Mouse (Mus musculus) natural killer cell, adult 2 months (primary cell): ENCODE measurements around the gene Timm22.

Source experiments
- DNase-seq, 2 experiments: peaks; one replicate each; pipeline ENCODE4 v3.0.0; 2022; ENCODE audit warnings: low spot score in 2 of 2

Timm22 gene

DNA sequence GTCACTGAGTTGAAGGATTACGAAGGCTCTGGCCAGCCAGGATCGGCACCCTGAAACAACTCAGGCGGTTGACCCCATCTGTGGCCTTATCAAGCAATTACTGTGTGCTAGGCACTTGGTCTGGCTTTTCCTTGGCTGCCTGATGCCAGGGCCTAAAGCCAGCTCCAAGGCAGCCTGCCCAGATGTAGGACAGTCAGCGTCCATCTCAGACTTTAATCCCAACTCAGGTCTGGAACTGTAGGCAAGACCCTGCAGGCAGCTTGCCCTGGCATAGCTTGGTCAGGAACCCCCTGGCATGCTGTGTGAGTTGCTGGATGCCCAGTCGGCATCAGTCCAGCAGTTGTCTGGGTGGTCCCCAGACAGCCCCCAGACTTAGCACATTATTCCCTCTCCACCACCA, 29.3 kb downstream of the Timm22 start:
- no peak for DNase-seq

- no peak for DNase-seq
Observed at GRCm38 (mm10) chr11:76436864-76437437, 30.2 kb downstream of the Timm22 start.

DNA sequence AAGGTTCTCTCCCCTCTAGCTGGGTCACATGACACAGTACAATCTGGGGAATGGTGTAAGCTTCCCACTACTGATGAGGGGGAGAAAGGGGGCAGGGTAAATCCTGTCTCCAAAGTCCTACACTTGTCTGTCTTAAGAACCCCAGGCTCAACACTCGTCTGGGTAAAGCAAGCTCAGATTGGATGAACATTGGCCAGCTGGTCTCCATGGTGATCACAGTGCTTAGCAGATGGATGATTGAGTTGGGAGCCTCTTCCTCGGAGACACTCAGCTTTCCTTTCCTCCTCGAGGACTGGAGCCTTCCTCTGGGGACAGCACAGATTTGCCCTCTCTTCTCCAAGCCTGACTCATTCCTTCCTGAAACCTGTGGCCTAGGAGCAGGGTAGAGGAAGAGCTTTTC, 32.9 kb downstream of the Timm22 start:
- no peak for DNase-seq

- DNase-seq, result no peak
Observed at GRCm38 (mm10) chr11:76445459-76445858, 38.7 kb downstream of the Timm22 start.

DNA sequence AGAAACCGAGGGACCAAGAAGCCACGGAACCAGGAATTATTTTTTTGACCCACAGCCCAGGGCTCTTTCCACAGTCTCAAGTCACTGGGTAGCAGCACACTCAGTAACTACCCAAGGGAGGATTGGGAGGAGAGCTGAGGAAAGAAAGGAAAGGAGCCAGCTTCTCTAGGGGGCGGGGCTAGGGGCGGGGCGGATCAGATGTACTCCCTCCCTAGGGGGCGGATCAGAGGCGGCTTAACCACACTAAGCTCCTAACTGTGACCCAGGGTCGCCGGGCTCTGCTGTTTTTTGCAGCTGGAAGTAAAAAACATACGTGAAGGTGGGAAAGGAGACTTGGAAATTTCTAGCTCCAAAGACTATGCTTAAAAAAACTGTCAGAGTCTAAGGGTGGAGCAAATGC, 39.5 kb downstream of the Timm22 start:
- no peak for DNase-seq

DNA sequence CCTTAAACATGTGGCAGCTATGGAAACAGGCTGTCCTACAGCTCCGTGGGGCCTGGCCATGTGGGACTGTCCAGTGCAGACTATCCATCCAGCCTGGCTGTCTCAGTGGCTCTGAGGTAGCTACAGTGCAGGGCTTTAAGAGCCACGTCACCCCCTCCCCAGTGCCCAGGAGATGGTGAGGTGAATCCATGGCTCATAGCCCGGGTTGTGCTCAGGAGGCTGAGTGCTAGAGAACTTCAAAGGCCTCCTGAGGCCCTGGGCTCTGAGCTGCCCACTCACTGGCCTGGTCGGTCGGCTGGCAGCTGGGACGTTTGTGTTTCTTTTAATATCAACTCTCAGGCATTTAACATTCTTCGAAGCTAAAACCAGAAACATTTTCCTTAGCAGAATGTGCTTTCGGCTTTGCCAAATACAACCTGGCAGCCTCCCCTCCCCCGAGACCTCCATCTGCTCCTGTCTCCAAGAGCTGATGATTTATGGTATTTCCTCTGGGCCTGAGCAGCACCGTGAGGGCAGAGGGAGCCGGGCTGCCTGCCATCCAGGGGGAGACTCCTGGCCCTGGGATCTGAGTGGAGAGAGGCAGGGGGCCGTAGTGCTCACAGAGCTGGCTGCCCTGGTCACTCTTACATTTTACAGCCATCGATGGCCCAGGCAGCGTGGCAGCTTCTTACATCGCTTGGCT, 42.9 kb downstream of the Timm22 start:
- no peak for DNase-seq

DNA sequence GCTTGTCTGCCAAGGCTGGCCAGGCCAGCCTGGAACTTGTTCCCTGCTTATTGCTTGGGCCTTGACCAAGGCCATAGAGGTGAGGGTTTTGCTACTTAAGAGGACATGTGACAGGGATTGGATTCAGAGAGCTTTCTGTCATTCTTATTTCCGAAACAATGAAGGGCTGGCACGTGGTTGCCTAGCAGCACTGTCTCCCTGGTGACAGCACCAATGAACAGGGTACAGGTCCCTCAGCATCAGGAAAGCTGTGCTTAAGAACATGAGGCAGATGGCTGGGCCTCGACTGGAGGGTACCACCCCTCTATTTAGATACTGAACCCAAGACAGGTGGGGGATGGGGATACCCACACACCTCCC, 43.4 kb downstream of the Timm22 start:
- DNase-seq, result no peak

DNA sequence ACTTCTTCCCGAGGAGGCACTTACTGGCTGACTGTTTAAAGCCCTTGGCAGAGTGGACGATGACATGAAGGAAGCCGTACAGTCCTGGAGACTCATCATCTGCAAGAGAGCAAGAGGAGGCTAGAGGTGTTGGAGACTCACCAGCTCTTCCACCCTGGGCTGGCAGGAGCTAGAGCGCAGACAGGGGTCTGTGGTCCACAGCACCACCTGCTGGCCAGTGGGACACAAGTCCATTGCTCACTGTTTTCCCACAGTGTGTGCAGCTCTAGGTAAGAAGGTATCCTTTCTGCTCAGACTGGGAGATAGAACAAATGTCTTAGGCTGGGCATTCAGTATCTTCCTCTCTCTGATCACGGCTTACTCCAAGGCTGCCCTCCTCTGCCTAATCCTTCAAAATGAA, 47.7 kb downstream of the Timm22 start:
- peak; percentile 49 to 70 for DNase-seq

- DNase-seq, result peak; percentile 82 to 87
Observed at GRCm38 (mm10) chr11:76456233-76456632, 49.5 kb downstream of the Timm22 start.

- peak; percentile 55 to 66 for DNase-seq
Observed at GRCm38 (mm10) chr11:76456897-76457296, 50.1 kb downstream of the Timm22 start.

- DNase-seq, result no peak
Observed at GRCm38 (mm10) chr11:76458730-76459129, 52.0 kb downstream of the Timm22 start.

- DNase-seq, result no peak
Observed at GRCm38 (mm10) chr11:76459489-76459888, 52.7 kb downstream of the Timm22 start.

GRCm38 (mm10) chr11:76461201-76461600, 54.4 kb downstream of the Timm22 start:
- DNase-seq, result no peak

DNA sequence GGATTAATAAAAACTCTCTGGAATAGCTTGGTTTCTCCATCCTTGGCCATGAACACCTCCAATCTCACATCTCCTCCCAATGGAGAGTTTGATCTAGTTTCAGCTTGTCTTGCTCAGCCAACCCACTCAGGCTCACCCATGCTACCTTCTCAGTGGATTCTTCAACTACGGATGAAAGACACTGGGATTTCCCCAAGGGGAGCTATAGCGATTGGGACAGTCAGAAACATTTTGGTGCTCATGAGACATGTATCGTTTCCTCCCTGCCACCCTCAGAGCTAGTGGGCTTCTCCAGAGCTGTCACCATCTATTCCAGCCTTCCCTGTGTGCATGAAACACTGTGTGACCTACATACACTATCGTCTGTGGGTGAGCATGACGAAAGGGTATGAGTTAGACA, 54.9 kb downstream of the Timm22 start:
- DNase-seq, result no peak

DNA sequence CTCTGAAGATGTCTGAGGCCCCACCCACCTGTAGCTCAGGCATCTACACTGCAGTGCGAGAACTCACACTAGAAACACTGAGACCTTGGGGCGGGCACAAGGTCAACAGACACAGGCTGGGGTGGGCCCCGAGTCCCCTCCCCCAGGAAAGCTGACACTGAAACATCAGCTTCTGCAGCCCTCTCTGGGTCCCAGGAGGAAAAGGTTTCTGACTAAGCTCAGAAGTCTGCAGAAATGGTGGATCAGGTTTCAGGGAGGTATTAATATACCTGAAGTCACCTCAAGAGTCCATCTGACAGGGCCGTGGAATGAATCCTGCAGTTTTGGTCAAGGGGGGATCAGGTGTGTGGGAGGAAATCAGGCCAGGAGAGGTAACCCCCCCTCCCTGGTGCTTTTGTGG, 59.1 kb downstream of the Timm22 start:
- DNase-seq, result no peak
